Mouse (Mus musculus) brain, adult 2 months (tissue): ENCODE results near the gene BC049352.

Experiments used
- DNase-seq: peaks from one replicate; pipeline ENCODE4 v3.0.0; 2011; ENCODE audit warnings: low read depth, low spot score

The BC049352 gene

GRCm38 (mm10) chr9:45299231-45300006 lies 117.6 kb downstream of the BC049352 start:
- DNase-seq: peak; percentile 35
